Mouse (Mus musculus) adrenal gland, adult 8-10 months (tissue): ENCODE measurements around the gene Pck1. TPM values are rescaled to one million over a fixed set of nuclear protein-coding genes. Genes with fewer than 3 reads are reported as not detected.
"Not testable (repeated sequence)": the region's sequence is repeated elsewhere in the genome, so short reads cannot be mapped to it uniquely, and the experiment has no call there.

Experiments
- DNase-seq: peaks from one replicate; pipeline ENCODE4 v3.0.0; 2022
- total RNA-seq, 4 experiments: library from RNA; stranded (reverse); gene quantifications; 2 replicates each; pipeline ENCODE4 v1.2.4; 2022

The Pck1 gene
- total RNA-seq = 100 to 1,000 TPM; 135 to 516 (median 360) TPM

DNA sequence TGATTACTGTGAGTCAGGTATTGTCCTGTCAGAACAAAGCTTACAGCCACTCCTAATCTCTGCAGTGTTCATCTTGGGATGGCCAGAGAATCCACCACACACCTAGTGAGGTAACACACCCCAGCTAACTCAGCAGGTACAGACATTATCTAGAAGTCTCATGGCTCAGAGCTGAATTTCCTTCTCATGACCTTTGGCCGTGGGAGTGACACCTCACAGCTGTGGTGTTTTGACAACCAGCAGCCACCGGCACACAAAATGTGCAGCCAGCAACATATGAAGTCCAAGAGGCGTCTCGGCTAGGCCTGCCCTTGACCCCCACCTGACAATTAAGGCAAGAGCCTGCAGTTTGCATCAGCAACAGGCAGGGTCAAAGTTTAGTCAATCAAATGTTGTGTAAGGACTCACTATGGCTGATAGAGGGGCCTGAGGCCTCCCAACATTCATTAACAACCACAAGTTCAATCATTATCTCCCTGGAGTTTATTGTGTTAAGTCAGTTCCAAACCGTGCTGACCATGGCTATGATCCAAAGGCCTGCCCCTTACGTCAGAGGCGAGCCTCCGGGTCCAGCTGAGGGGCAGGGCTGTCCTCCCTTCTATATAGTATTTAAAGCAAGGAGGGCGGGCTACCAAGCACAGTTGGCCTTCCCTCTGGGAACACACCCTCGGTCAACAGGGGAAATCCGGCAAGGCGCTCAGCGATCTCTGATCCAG lies at the start of gene Pck1:
TSS of gene Pck1 (plus strand) at position 613 of the 716 bp plus-strand sequence.
- no peak for DNase-seq

DNA sequence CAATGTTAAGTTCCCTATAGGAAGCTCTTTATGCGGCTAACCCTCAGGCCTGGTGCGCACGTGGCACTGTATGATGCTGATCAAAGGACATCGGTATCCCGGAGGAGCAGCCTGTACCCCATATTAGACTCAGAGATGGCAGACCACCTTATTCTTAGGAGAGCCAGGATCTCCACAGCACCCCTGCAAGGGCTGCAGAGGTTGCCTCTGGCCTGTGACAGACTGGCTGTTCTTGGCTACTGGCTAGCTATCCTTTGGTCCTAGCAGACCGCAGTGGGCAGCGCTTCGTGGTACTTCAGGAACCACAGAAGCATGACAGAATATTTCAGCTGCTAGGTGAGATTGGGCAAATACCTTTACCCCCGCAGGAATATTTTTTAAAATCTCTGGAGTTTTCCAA lies 46.4 kb upstream of the Pck1 start:
- no peak for DNase-seq

- no peak for DNase-seq
These were observed 45.7 kb upstream of the Pck1 start for GRCm38 (mm10) chr2:173106889-173107785.

- DNase-seq = no peak
These were observed 44.2 kb upstream of the Pck1 start for GRCm38 (mm10) chr2:173108509-173109190.

- DNase-seq = no peak
These were observed 43.3 kb upstream of the Pck1 start for GRCm38 (mm10) chr2:173109510-173109909.

- no peak for DNase-seq
These were observed 42.3 kb upstream of the Pck1 start for GRCm38 (mm10) chr2:173110571-173110970.

- DNase-seq = not testable (repeated sequence)
These were observed 39.1 kb upstream of the Pck1 start for GRCm38 (mm10) chr2:173113796-173114195.

- no peak for DNase-seq
These were observed 33.6 kb upstream of the Pck1 start, which contains the start of gene Ctcfl for GRCm38 (mm10) chr2:173119023-173119944. Gene Ctcfl, minus strand, starts transcription at chr2:173119525.

DNA sequence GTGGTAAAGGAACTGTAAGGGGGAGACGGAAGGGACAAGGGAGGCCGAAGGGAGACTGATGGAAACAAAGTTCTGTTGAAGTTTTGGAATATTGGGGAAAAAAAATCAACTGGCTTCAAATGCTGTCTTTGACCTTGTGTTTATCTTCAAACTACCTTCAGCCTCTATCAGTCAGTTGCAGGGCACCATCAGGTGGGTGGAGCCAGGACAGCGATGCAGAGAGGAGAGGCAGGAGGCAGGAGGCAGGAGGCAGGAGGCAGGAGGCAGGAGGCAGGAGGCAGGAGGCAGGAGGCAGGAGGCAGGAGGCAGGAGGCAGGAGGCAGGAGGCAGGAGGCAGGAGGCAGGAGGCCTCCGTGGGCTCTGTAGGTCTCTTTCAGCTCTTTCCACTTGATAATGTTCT lies 32.7 kb upstream of the Pck1 start:
- DNase-seq = not testable (repeated sequence)

DNA sequence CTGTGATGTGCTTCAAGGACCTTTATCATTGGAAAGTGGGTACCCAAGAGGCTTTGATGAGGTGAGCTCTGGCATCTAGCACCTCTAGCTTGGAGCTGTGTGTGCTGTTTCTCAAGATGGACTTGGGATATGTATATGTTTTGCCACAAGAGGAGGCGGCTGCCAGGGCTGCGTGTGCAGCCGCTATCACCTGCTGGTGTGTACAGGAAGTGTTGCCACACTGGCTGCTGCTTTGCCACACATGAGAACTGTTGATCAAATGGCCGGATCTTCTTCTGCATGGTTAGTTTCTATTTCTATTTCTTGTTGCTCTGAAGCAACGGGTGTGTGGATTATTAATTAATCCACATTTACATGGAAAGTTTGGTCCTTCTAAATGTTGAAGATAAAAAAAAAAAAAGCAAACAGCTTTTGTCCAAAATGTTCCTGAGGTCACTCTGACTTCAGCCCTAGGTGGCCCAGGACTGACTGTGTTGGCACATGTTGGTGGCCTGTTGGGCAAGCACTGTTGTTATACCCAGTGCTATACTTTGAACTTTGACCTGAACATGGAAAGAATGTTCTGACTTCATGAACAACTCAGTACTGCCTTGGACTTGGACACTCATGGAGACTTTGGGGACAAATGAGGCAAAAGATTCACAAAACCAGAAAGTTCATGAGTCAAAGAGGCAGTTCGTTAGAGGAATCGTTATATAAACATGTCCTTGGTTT lies 28.7 kb upstream of the Pck1 start:
- DNase-seq = no peak

DNA sequence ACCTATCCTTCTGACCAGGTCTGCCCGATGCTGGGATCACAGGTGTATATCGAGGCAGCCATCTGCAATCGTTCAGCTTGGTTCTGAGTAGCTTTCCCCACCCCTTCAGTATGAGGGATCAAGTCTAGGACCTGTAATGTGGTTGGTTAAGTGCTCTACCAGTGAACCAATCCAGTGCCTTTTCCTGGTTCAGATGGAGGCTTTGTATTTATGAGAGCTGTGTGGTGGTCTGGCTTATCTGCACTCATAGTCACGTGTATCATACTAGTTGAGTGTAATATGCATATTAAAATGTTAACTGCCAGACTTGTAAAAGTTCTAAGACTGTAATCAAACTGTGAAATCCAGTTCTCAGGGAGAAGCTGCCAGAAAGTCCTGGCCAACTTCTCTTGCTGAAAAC lies 26.5 kb upstream of the Pck1 start:
- no peak for DNase-seq

DNA sequence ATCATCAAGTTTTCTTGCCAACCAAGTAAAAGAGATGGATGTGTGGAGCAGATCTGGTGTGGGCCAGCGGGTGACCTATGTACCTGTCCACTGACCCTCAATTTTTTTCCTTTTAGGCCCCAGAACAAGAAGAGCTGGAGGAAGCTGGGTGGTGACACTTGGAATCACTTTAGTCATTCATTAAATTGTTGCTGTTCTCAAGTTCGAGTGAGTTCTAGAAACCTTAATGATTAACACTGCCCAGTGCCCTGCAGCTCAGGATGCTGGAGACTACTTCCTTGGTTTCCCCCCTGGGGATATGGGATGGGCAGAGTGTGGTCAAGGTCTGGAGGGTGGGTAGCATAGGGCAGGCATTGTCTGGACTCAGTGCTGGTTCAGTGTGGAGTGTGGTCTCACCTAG lies 23.7 kb upstream of the Pck1 start:
- no peak for DNase-seq

DNA sequence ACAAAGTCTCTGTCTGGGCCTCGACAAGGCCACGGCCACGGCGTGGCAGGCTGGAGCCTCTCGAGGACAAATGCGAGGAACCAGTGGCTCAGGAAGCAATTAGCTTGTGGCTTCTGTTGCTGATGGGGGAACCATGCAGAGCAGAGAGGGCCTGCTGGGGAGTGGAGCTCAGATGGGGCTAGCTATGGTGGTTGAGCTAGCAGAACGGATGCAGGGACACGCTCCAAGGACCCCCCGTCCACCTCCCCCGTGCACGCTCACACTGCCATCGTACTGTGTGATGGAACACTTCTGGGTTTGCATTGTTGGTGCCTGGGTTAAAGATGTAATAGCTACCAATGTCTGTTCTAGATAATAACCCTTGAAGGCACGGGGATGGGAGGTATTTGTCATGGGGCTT lies 20.6 kb upstream of the Pck1 start:
- DNase-seq = no peak

- DNase-seq = no peak
These were observed 20.0 kb upstream of the Pck1 start for GRCm38 (mm10) chr2:173132794-173133300.

GRCm38 (mm10) chr2:173134695-173135094 lies 18.2 kb upstream of the Pck1 start:
- no peak for DNase-seq

GRCm38 (mm10) chr2:173138323-173139239 lies 14.3 kb upstream of the Pck1 start:
- no peak for DNase-seq

GRCm38 (mm10) chr2:173143611-173144010 lies 9.2 kb upstream of the Pck1 start:
- peak; percentile 39 for DNase-seq

DNA sequence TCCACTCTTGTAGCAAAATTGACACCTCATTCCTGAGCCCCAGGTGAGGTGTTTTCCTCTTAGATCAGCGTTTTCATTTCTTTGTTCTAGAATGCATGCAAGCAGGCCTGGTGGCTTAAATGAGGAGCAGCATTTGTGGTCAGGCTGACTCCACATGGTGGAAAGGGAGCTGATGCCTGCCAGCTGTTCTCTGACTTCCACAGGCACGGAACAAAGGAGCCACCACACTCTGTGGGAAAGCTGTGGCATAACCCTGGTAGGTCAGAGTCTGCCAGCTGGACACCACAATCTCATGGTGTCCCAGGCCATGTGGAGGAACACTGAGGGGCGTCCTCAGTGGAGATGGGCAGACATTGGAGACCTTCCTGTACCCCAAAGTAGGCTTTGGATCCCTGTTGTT lies 7.0 kb upstream of the Pck1 start:
- no peak for DNase-seq

DNA sequence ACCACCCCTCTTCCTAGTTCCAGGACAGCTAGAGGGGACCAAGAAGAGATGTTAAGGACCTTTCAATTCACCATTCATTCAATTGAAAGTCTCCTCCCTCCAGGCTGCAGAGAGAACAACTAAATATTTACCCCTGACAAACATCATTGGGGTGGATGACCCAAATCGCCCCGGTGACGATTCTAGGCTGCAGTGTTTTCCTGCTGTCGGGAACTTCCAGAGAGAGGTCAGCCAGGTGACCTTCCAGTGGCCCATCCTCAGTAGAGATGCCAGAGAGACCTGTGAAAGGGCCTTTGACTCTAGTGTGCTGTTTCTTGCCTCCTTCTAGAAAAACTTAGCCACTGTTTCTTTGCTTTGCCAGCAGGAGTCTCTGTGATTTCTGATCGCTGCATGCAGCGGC lies 6.1 kb upstream of the Pck1 start:
- no peak for DNase-seq

DNA sequence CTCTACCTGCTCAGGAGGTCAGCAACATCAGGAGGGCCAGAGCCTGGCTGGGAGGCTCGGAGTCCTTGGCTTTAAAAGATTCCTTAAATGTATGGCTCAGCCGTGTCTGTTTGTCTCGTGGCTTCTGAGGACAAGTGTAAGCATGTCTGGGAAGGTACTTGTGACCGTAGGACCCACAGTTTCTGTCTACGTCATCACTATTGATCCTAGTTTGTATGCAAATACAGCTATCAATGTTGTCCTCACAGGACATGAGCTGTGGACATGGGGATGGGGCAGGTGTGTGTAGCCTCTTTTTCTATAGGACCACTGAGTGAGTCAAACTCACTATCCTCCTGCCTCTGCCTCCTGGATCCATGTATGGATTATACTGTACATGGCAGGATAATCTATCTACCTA lies 4.8 kb upstream of the Pck1 start:
- no peak for DNase-seq
